Mouse (Mus musculus) spleen, adult 2 months (tissue): ENCODE measurements around the gene Ncaph. TPM values are rescaled to one million over a fixed set of nuclear protein-coding genes. Genes with fewer than 3 reads are reported as not detected.

Source experiments
- DNase-seq, 2 experiments: peaks; one replicate each; pipeline versions ENCODE4 v3.0.0 to v3.0.0-alpha.2; 2012 to 2021; ENCODE audit warnings: low spot score in 2 of 2, low read depth in 1 of 2
- H3K27ac ChIP-seq: fragments of 200-500 bp; 2 replicates; pipeline ENCODE4 v1.5.1; 2012; ENCODE audit warnings: low read length, inconsistent platforms; ENCODE audit not compliant: insufficient read depth
- H3K27me3 ChIP-seq: fragments of 200-500 bp; 2 replicates; pipeline ENCODE4 v1.6.1; 2012; ENCODE audit warnings: mild to moderate bottlenecking, moderate library complexity, low read length, inconsistent platforms; ENCODE audit not compliant: control insufficient read depth, insufficient read depth
- H3K36me3 ChIP-seq: fragments of 200-500 bp; 2 replicates; pipeline ENCODE4 v1.6.1; 2012; ENCODE audit warnings: mild to moderate bottlenecking, low read length, inconsistent platforms; ENCODE audit not compliant: control insufficient read depth, insufficient read depth
- H3K4me1 ChIP-seq: fragments of 200-500 bp; 2 replicates; pipeline ENCODE4 v1.6.1; 2011; ENCODE audit warnings: inconsistent platforms; ENCODE audit not compliant: control insufficient read depth, insufficient read depth, insufficient read length
- H3K4me3 ChIP-seq: fragments of 200-500 bp; 2 replicates; pipeline ENCODE4 v1.5.1; 2011; ENCODE audit warnings: mild to moderate bottlenecking, inconsistent platforms; ENCODE audit not compliant: insufficient read depth, insufficient read length; ENCODE audit errors: extremely low read depth
- CTCF ChIP-seq: fragments of 200-500 bp; IDR thresholded peaks from 2 replicates; pipeline ENCODE4 v1.5.1; 2011; ENCODE audit warnings: mild to moderate bottlenecking, inconsistent platforms; ENCODE audit not compliant: insufficient read depth, insufficient read length, insufficient replicate concordance; ENCODE audit errors: extremely low read depth
- POLR2A ChIP-seq: fragments of 200-500 bp; IDR thresholded peaks from 2 replicates; pipeline ENCODE4 v1.6.1; 2011; ENCODE audit warnings: low read depth, low read length, inconsistent platforms
- WGBS: fragments of 180-500 bp; shearing (Covaris S2); methylation state at CpG from one replicate; pipeline ENCODE4 v1.1.7; 2018; 5-methylcytosine and 5-hydroxymethylcytosine counted together
- polyA plus RNA-seq: library from polyadenylated mRNA; depleted of rRNA; stranded (reverse); fragments of >200 nt; gene quantifications from 2 replicates; pipeline ENCODE4 v1.2.3, GENCODE M21; 2012; rRNA removed

The Ncaph gene
- polyA plus RNA-seq, 1 experiment: 2.5 TPM

- 95% methylated on average over 2 of the region's 2 CpGs for WGBS
- TF ChIP-seq CTCF: no peak
- TF ChIP-seq POLR2A: no peak
- no peak overlapping the region for H3K4me3 ChIP-seq
- H3K27ac ChIP-seq: no peak overlapping the region
- H3K4me1 ChIP-seq: no peaks in the 10 kb centered on the region; the same call in none of the 2 replicates
- H3K27me3 ChIP-seq: no peaks in the 10 kb centered on the region
- no peaks in the 10 kb centered on the region for H3K36me3 ChIP-seq
- no peak for DNase-seq
Observed at GRCm38 (mm10) chr2:127074116-127074515, 59.6 kb downstream of the Ncaph start.

GRCm38 (mm10) chr2:127070879-127071278 is 62.9 kb downstream of the Ncaph start:
- 5% methylated on average over 9 of the region's 9 CpGs for WGBS
- no peak for DNase-seq
- no peaks in the 10 kb centered on the region for H3K27me3 ChIP-seq
- no peaks in the 10 kb centered on the region; the same call in none of the 2 replicates for H3K4me1 ChIP-seq
- H3K36me3 ChIP-seq: peaks cover 8% of the 10 kb centered on the region
- H3K27ac ChIP-seq: peak overlapping the region; percentile 51
- H3K4me3 ChIP-seq: peak overlapping the region; percentile 69
- TF ChIP-seq POLR2A: no peak
- no peak for TF ChIP-seq CTCF

GRCm38 (mm10) chr2:127070435-127070841 is 63.3 kb downstream of the Ncaph start, which contains the start of gene Blvra:
Gene Blvra, plus strand, starts transcription at chr2:127070665.
- peak; percentile 71 to 89 for DNase-seq
- Histone ChIP-seq H3K27ac (peak within 1 kb of the TSS; percentile 51), H3K27me3 (no peaks in the 10 kb centered on the region), H3K36me3 (peaks cover 9% of the 10 kb centered on the region), H3K4me3 (peak within 1 kb of the TSS; percentile 69), H3K4me1 (no peaks in the 10 kb centered on the region; the same call in none of the 2 replicates)
- 1% methylated on average over 32 of the region's 32 CpGs for WGBS
- TF ChIP-seq CTCF (no peak), POLR2A (no peak)

GRCm38 (mm10) chr2:127069781-127070434 is 63.8 kb downstream of the Ncaph start:
- WGBS: 31% methylated on average over 11 of the region's 11 CpGs

GRCm38 (mm10) chr2:127068806-127069205 is 64.9 kb downstream of the Ncaph start:
- no peak for DNase-seq
- Histone ChIP-seq H3K36me3 (peaks cover 9% of the 10 kb centered on the region), H3K27me3 (no peaks in the 10 kb centered on the region), H3K27ac (no peak overlapping the region), H3K4me1 (no peaks in the 10 kb centered on the region; the same call in none of the 2 replicates), H3K4me3 (no peak overlapping the region)
- TF ChIP-seq POLR2A (no peak), CTCF (no peak)
- 93% methylated on average over 7 of the region's 7 CpGs for WGBS

More at GRCm38 (mm10) chr2:127069781-127070434, 63.8 kb downstream of the Ncaph start:
- TF ChIP-seq CTCF: no peak
- TF ChIP-seq POLR2A: no peak
- no peak for DNase-seq
- H3K36me3 ChIP-seq: peaks cover 9% of the 10 kb centered on the region
- no peak overlapping the region for H3K27ac ChIP-seq
- H3K4me3 ChIP-seq: peak overlapping the region; percentile 69
- H3K27me3 ChIP-seq: no peaks in the 10 kb centered on the region
- H3K4me1 ChIP-seq: no peaks in the 10 kb centered on the region; the same call in none of the 2 replicates

GRCm38 (mm10) chr2:127061471-127061870 is 72.3 kb downstream of the Ncaph start:
- H3K4me1 ChIP-seq: no peaks in the 10 kb centered on the region
- no peak for DNase-seq
- H3K4me3 ChIP-seq: no peak overlapping the region
- no peaks in the 10 kb centered on the region for H3K27me3 ChIP-seq
- no peak overlapping the region for H3K27ac ChIP-seq
- H3K36me3 ChIP-seq: peaks cover 24% of the 10 kb centered on the region
- 95% methylated on average over 9 of the region's 9 CpGs for WGBS
- TF ChIP-seq POLR2A (no peak), CTCF (no peak)

Other genes starting within 250 kb of the Ncaph start
- 7.6 and 9.5 TPM in 2 replicates for gene Sppl2a, start 200.7 kb downstream of the Ncaph start, polyA plus RNA-seq
- gene Ap4e1, start 125.2 kb downstream of the Ncaph start, polyA plus RNA-seq: 1.6 and 2.5 TPM in 2 replicates
- gene Blvra, start 63.3 kb downstream of the Ncaph start, polyA plus RNA-seq: 7.3 and 11.3 TPM in 2 replicates
- gene Itpripl1, start 9.5 kb upstream of the Ncaph start, polyA plus RNA-seq: 12.3 and 13.6 TPM in 2 replicates
- gene 1810024B03Rik, start 74.3 kb upstream of the Ncaph start, polyA plus RNA-seq: 0.60 and 0.76 TPM in 2 replicates
- gene Snrnp200, start 74.4 kb upstream of the Ncaph start, polyA plus RNA-seq: 39.6 and 42.0 TPM in 2 replicates
- gene Ciao1, start 113.9 kb upstream of the Ncaph start, polyA plus RNA-seq: 43.6 and 43.8 TPM in 2 replicates
- 59.9 and 88.7 TPM in 2 replicates for gene Tmem127, start 114.0 kb upstream of the Ncaph start, polyA plus RNA-seq
- 22.2 and 33.5 TPM in 2 replicates for gene Stard7, start 136.3 kb upstream of the Ncaph start, polyA plus RNA-seq
- gene Dusp2, start 202.2 kb upstream of the Ncaph start, polyA plus RNA-seq: 116 and 178 TPM in 2 replicates
- gene Astl, start 204.7 kb upstream of the Ncaph start, polyA plus RNA-seq: 0.08 TPM in 2 replicates
- gene Adra2b, start 229.3 kb upstream of the Ncaph start, polyA plus RNA-seq: 1.2 and 1.3 TPM in 2 replicates